Mouse (Mus musculus) cortical plate, adult 2 months (tissue): ENCODE data around the gene Itih4.

ENCODE experiments used
- CTCF ChIP-seq: fragments of 200-500 bp; IDR thresholded peaks from 2 replicates; pipeline ENCODE4 v1.5.1; 2011; ENCODE audit warnings: mild to moderate bottlenecking, control low read depth, low read length; ENCODE audit not compliant: insufficient read depth; ENCODE audit errors: extremely low read depth
- POLR2A ChIP-seq: fragments of 200-500 bp; IDR thresholded peaks from 2 replicates; pipeline ENCODE4 v1.6.1; 2011; ENCODE audit warnings: mild to moderate bottlenecking, low read length, control low read depth; ENCODE audit not compliant: insufficient read depth; ENCODE audit errors: extremely low read depth

GRCm38 (mm10) chr14:30902628-30903027 is 16.4 kb downstream of the Itih4 start:
- TF ChIP-seq CTCF (no peak), POLR2A (no peak)
